Mouse (Mus musculus) forebrain, postnatal 0 days (tissue): Measurements from ENCODE around the gene Fbf1. TPM values are rescaled to one million over a fixed set of nuclear protein-coding genes. Genes with fewer than 3 reads are reported as not detected.
A peak's percentile ranks its signal among the peaks of the same experiment; 100 is the strongest.

Experiments
- ATAC-seq: fragments of 200-750 bp; cut with Nextera tagmentation; 2 replicates; pipeline ENCODE4 v1.8.0; 2017; ENCODE audit warnings: mild to moderate bottlenecking, moderate library complexity
- DNase-seq: peaks from one replicate; pipeline ENCODE4 v3.0.0-alpha.2; 2015
- H3K27ac ChIP-seq: fragments of 300-500 bp; sonication (generic); 2 replicates; pipeline ENCODE4 v1.5.1; 2014; ENCODE audit warnings: low read depth, mild to moderate bottlenecking, antibody characterized with exemption, low read length, moderate library complexity, mixed read lengths
- H3K27me3 ChIP-seq: fragments of 300-500 bp; sonication (generic); 2 replicates; pipeline ENCODE4 v1.6.1; 2014; ENCODE audit warnings: mild to moderate bottlenecking, low read length, mixed read lengths; ENCODE audit not compliant: insufficient read depth
- H3K36me3 ChIP-seq: fragments of 300-500 bp; sonication (generic); 2 replicates; pipeline ENCODE4 v1.6.1; 2014; ENCODE audit warnings: mild to moderate bottlenecking, moderate library complexity; ENCODE audit not compliant: insufficient read depth
- H3K4me1 ChIP-seq: fragments of 300-500 bp; sonication (generic); 2 replicates; pipeline ENCODE4 v1.6.1; 2014; ENCODE audit warnings: antibody characterized with exemption; ENCODE audit not compliant: insufficient read depth
- H3K4me2 ChIP-seq: fragments of 300-500 bp; sonication (generic); 2 replicates; pipeline ENCODE4 v1.6.1; 2014; ENCODE audit warnings: low read depth, mild to moderate bottlenecking, moderate library complexity
- H3K4me3 ChIP-seq: fragments of 300-500 bp; sonication (generic); 2 replicates; pipeline ENCODE4 v1.5.1; 2014; ENCODE audit warnings: low read depth, low read length, mixed read lengths
- H3K9ac ChIP-seq: fragments of 300-500 bp; sonication (generic); 2 replicates; pipeline ENCODE4 v1.6.1; 2014; ENCODE audit warnings: mild to moderate bottlenecking
- H3K9me3 ChIP-seq: fragments of 300-500 bp; sonication (generic); 2 replicates; pipeline ENCODE4 v1.6.1; 2016; ENCODE audit warnings: low read length
- CTCF ChIP-seq: sonication (generic); IDR thresholded peaks from 2 replicates; pipeline ENCODE4 v1.5.1; 2016; ENCODE audit warnings: antibody characterized with exemption, control low read depth, low read depth
- WGBS: fragments of 180-500 bp; shearing (Covaris S2); extraction: QIAGEN DNeasy Blood & Tissue Kit; methylation state at CpG from one replicate; pipeline ENCODE4 v1.1.7; 2014; 5-methylcytosine and 5-hydroxymethylcytosine counted together
- polyA plus RNA-seq: library from polyadenylated mRNA; unstranded; fragments of >200 nt; fragmentation: Nextera tagmentation; extraction: Ambion mirVana; gene quantifications from 2 replicates; pipeline ENCODE4 v1.2.1, GENCODE M21; 2015
- total RNA-seq: library from RNA; depleted of rRNA; stranded (reverse); fragments of >200 nt; gene quantifications from 2 replicates; pipeline ENCODE4 v1.2.3, GENCODE M21; 2014

Gene Fbf1
- total and polyA plus RNA-seq, 2 experiments from 2014 or later: 38.2 to 108 TPM

GRCm38 (mm10) chr11:116138096-116138467 is 29.9 kb downstream of the Fbf1 start:
- peak overlapping the region; percentile 78 for H3K9ac ChIP-seq
- H3K9me3 ChIP-seq: no peaks in the 10 kb centered on the region
- no peaks in the 10 kb centered on the region for H3K27me3 ChIP-seq
- no peak for DNase-seq
- peak overlapping the region; percentile 68 for H3K4me3 ChIP-seq
- H3K27ac ChIP-seq: peak overlapping the region; percentile 66
- 3% methylated on average over 20 of the region's 20 CpGs for WGBS
- peak overlapping the region; percentile 69 for H3K4me2 ChIP-seq
- no peak for ATAC-seq
- no peak for TF ChIP-seq CTCF
- H3K4me1 ChIP-seq: no peaks in the 10 kb centered on the region
- H3K36me3 ChIP-seq: peaks cover 35% of the 10 kb centered on the region

GRCm38 (mm10) chr11:116134171-116134570 is 33.8 kb downstream of the Fbf1 start:
- Histone ChIP-seq H3K9ac (no peak overlapping the region), H3K9me3 (no peaks in the 10 kb centered on the region), H3K36me3 (peaks cover 21% of the 10 kb centered on the region), H3K4me2 (no peak overlapping the region), H3K4me3 (no peak overlapping the region), H3K27me3 (no peaks in the 10 kb centered on the region), H3K4me1 (0 out of 2 replicates have a peak, but pooled peaks cover 4% of the 10 kb centered on the region), H3K27ac (no peak overlapping the region)
- WGBS: 90% methylated on average over 10 of the region's 10 CpGs
- no peak for TF ChIP-seq CTCF
- no peak for DNase-seq
- ATAC-seq: no peak

GRCm38 (mm10) chr11:116133497-116133896 is 34.5 kb downstream of the Fbf1 start:
- Histone ChIP-seq H3K27ac (no peak overlapping the region), H3K4me2 (no peak overlapping the region), H3K27me3 (no peaks in the 10 kb centered on the region), H3K9ac (no peak overlapping the region), H3K4me1 (0 out of 2 replicates have a peak, but pooled peaks cover 4% of the 10 kb centered on the region), H3K36me3 (peaks cover 21% of the 10 kb centered on the region), H3K4me3 (no peak overlapping the region), H3K9me3 (no peaks in the 10 kb centered on the region)
- ATAC-seq (no peak), DNase-seq (no peak)
- no peak for TF ChIP-seq CTCF
- WGBS: 79% methylated on average over 5 of the region's 5 CpGs

- Histone ChIP-seq H3K27me3 (no peaks in the 10 kb centered on the region), H3K4me3 (no peak overlapping the region), H3K9me3 (no peaks in the 10 kb centered on the region), H3K27ac (no peak overlapping the region), H3K4me2 (no peak overlapping the region), H3K36me3 (peaks cover 21% of the 10 kb centered on the region), H3K9ac (no peak overlapping the region), H3K4me1 (0 out of 2 replicates have a peak, but pooled peaks cover 4% of the 10 kb centered on the region)
- TF ChIP-seq CTCF: peak; percentile 41
- DNase-seq (no peak), ATAC-seq (no peak)
- WGBS: 88% methylated on average over 16 of the region's 16 CpGs
Observed at GRCm38 (mm10) chr11:116132366-116133333, 35.3 kb downstream of the Fbf1 start.

- Histone ChIP-seq H3K4me1 (0 out of 2 replicates have a peak, but pooled peaks cover 4% of the 10 kb centered on the region), H3K36me3 (peaks cover 21% of the 10 kb centered on the region), H3K9me3 (no peaks in the 10 kb centered on the region), H3K27me3 (no peaks in the 10 kb centered on the region), H3K4me2 (peak overlapping the region; percentile 67), H3K27ac (peak overlapping the region; percentile 94; the same call in 1 of the 2 replicates), H3K4me3 (peak overlapping the region; percentile 52; the same call in 1 of the 2 replicates), H3K9ac (peak overlapping the region; percentile 71)
- DNase-seq: no peak
- TF ChIP-seq CTCF: no peak
- 85% methylated on average over 15 of the region's 15 CpGs for WGBS
- ATAC-seq: no peak
Observed at GRCm38 (mm10) chr11:116131349-116132170, 36.4 kb downstream of the Fbf1 start.

GRCm38 (mm10) chr11:116130488-116131205 is 37.3 kb downstream of the Fbf1 start, which contains the start of gene Trim65:
TSS of gene Trim65 (minus strand) at chr11:116131128.
- Histone ChIP-seq H3K4me1 (0 out of 2 replicates have a peak, but pooled peaks cover 4% of the 10 kb centered on the region), H3K4me3 (peak within 1 kb of the TSS; percentile 52), H3K4me2 (peak within 1 kb of the TSS; percentile 67), H3K9me3 (no peaks in the 10 kb centered on the region), H3K36me3 (peaks cover 24% of the 10 kb centered on the region), H3K27me3 (no peaks in the 10 kb centered on the region), H3K9ac (peak within 1 kb of the TSS; percentile 71), H3K27ac (peak within 1 kb of the TSS; percentile 94)
- 2% methylated on average over 69 of the region's 69 CpGs for WGBS
- DNase-seq: peak; percentile 95
- peak; percentile 99 for TF ChIP-seq CTCF
- ATAC-seq: peak; percentile 94
